Mouse (Mus musculus): Measurements from ENCODE around the gene Zfp975.
"Not testable (repeated sequence)": the region's sequence is repeated elsewhere in the genome, so short reads cannot be mapped to it uniquely, and the experiment has no call there.

GRCm38 (mm10) chr7:42679646-42680045 lies 12.9 kb downstream of the Zfp975 start:
- not testable (repeated sequence) for TF ChIP-seq CTCF (IDR thresholded peaks at IDR 0.05; ENCODE audit: low read depth, low read length); POLR2A (IDR thresholded peaks at IDR 0.05; ENCODE audit: extremely low read depth, insufficient read depth, low read length)

Data from liver, adult 2 months (tissue).